Mouse (Mus musculus) megakaryocyte, embryonic 14.5 days (primary cell): ENCODE measurements at regions not wholly inside any gene's neighbourhood (a gene's known extent, or its start where the extent isn't known, plus 50 kb on each side); places are given as distances from the start of the nearest gene placed in this dataset.

Experiments used
- H3K27me3 ChIP-seq: replicated peaks from 2 replicates; pipeline ENCODE3; 2012; ENCODE audit warnings: inconsistent platforms
- H3K36me3 ChIP-seq: replicated peaks from 2 replicates; pipeline ENCODE3; 2012; ENCODE audit warnings: low read length, inconsistent platforms, mixed read lengths
- H3K4me1 ChIP-seq: 2 replicates; pipeline ENCODE4 v1.6.1; 2012; ENCODE audit warnings: inconsistent platforms
- H3K4me3 ChIP-seq: replicated peaks from 2 replicates; pipeline ENCODE3; 2012; ENCODE audit warnings: moderate library complexity, mild to moderate bottlenecking, inconsistent platforms
- H3K9me3 ChIP-seq: 2 replicates; pipeline ENCODE4 v1.6.1; 2012; ENCODE audit warnings: inconsistent platforms
- FLI1 ChIP-seq: IDR thresholded peaks from 2 replicates; pipeline ENCODE4 v1.6.1; 2012; ENCODE audit warnings: low read length, inconsistent platforms, mixed read lengths
- GATA1 ChIP-seq: IDR thresholded peaks from 3 replicates; pipeline ENCODE4 v1.6.1; 2012; ENCODE audit warnings: mixed read lengths, low read length, inconsistent platforms, borderline replicate concordance

- Histone ChIP-seq H3K27me3 (peaks cover 65% of the 10 kb centered on the region), H3K4me3 (no peak overlapping the region), H3K4me1 (peaks cover 19% of the 10 kb centered on the region), H3K36me3 (no peaks in the 10 kb centered on the region), H3K9me3 (0 out of 2 replicates have a peak, but pooled peaks cover 2% of the 10 kb centered on the region)
- TF ChIP-seq GATA1 = no peak
- TF ChIP-seq FLI1 = no peak
Measured at GRCm38 (mm10) chr9:14202551-14203306, 72.1 kb upstream of the Sesn3 start.

- Histone ChIP-seq H3K27me3 (peaks cover 61% of the 10 kb centered on the region), H3K4me1 (peaks cover 20% of the 10 kb centered on the region), H3K4me3 (no peak overlapping the region), H3K9me3 (no peaks in the 10 kb centered on the region), H3K36me3 (no peaks in the 10 kb centered on the region)
- TF ChIP-seq GATA1 (no peak), FLI1 (no peak)
Measured at GRCm38 (mm10) chr9:14203307-14203695, 71.6 kb upstream of the Sesn3 start.

GRCm38 (mm10) chr9:14203768-14204416 lies 71.0 kb upstream of the Sesn3 start:
- H3K9me3 ChIP-seq = no peaks in the 10 kb centered on the region
- H3K27me3 ChIP-seq = peaks cover 56% of the 10 kb centered on the region
- no peak overlapping the region for H3K4me3 ChIP-seq
- no peaks in the 10 kb centered on the region for H3K36me3 ChIP-seq
- peaks cover 20% of the 10 kb centered on the region for H3K4me1 ChIP-seq
- no peak for TF ChIP-seq GATA1
- TF ChIP-seq FLI1 = no peak

- TF ChIP-seq GATA1 (no peak), FLI1 (no peak)
- Histone ChIP-seq H3K4me3 (no peak overlapping the region), H3K4me1 (peaks cover 20% of the 10 kb centered on the region), H3K27me3 (peaks cover 46% of the 10 kb centered on the region), H3K9me3 (no peaks in the 10 kb centered on the region), H3K36me3 (no peaks in the 10 kb centered on the region)
Measured at GRCm38 (mm10) chr9:14204817-14205216, 70.0 kb upstream of the Sesn3 start.

DNA sequence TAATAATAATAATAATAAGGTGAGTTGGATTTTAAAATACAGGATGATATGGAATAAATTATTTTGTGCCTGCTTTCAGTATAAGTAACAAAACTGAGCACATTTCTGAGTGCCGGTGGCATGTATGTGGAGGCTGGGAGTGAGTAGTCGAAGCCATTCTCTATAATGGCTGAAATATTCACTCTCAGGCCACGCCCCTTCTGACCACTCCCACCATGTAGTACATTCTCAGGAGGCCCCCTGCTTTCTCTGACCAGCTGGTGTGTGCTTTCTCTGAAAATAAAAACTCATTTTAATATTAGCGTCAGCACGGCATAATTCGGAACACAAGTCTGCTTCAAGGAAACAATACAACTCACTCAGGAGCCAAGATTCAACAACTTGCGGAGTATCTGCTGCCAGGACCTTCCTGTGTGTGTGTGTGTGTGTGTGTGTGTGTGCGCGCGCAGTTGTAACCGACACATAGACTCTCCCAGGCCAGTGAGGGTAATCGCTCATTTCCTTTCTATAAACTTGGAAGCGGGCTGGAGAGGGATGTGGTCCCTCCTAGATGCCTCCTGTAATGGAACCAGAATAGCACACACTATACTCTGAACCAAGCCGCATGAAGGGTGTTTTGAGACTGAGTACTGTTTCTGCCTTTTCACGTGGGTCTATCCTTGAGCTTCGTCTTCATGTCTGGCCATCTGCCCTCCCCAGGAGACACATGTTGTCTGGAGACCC lies 67.9 kb upstream of the Sesn3 start:
- Histone ChIP-seq H3K4me3 (no peak overlapping the region), H3K9me3 (no peaks in the 10 kb centered on the region), H3K27me3 (peaks cover 31% of the 10 kb centered on the region), H3K4me1 (peaks cover 7% of the 10 kb centered on the region; the same call in 1 of the 2 replicates), H3K36me3 (no peaks in the 10 kb centered on the region)
- no peak for TF ChIP-seq GATA1
- TF ChIP-seq FLI1 = no peak

- TF ChIP-seq FLI1 (no peak), GATA1 (no peak)
- no peaks in the 10 kb centered on the region for H3K36me3 ChIP-seq
- no peaks in the 10 kb centered on the region for H3K9me3 ChIP-seq
Measured at GRCm38 (mm10) chr9:14207561-14207936, 67.3 kb upstream of the Sesn3 start.

GRCm38 (mm10) chr9:14213283-14213682 lies 61.6 kb upstream of the Sesn3 start:
- H3K27me3 ChIP-seq = peaks cover 20% of the 10 kb centered on the region
- H3K4me3 ChIP-seq = no peak overlapping the region
- H3K4me1 ChIP-seq = peaks cover 13% of the 10 kb centered on the region
- TF ChIP-seq FLI1 (no peak), GATA1 (no peak)
- no peaks in the 10 kb centered on the region for H3K36me3 ChIP-seq
- no peaks in the 10 kb centered on the region for H3K9me3 ChIP-seq

More at GRCm38 (mm10) chr9:14207561-14207936, 67.3 kb upstream of the Sesn3 start:
- Histone ChIP-seq H3K4me3 (no peak overlapping the region), H3K4me1 (peaks cover 7% of the 10 kb centered on the region; the same call in 1 of the 2 replicates), H3K27me3 (peaks cover 31% of the 10 kb centered on the region)

DNA sequence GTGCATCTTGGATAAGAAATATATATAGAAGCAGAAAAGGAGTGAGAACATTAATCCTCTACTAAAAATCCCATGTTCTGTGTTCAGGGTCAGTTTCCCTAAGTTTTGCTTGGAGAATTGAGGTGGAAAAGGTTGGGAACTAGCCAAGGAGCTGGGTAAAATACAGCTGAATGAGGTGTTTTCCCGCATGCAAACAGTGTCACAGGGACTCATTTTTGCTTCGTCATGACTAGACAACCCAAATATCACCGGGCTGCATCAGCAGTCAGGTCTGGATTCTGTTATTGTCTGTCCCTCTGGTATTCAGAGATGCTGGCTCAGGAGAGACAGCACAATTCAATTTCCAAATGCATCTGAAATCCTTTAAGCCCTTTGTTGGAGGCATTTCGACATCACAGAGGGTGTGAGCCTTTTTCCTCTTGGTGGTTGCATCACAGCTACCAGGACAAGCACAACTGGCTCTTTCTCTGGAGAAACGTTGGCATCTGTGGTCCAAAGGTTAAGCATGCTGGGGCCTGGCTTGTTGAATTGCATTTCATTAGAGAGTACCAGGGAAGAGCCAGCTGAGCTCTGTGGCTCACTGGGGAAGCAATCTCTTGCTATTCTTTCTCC lies 59.6 kb upstream of the Sesn3 start:
- Histone ChIP-seq H3K9me3 (no peaks in the 10 kb centered on the region), H3K36me3 (no peaks in the 10 kb centered on the region), H3K4me1 (peaks cover 13% of the 10 kb centered on the region), H3K4me3 (no peak overlapping the region), H3K27me3 (peaks cover 23% of the 10 kb centered on the region)
- TF ChIP-seq GATA1 (no peak), FLI1 (no peak)

GRCm38 (mm10) chr9:14215961-14216360 lies 58.9 kb upstream of the Sesn3 start:
- no peak for TF ChIP-seq GATA1
- TF ChIP-seq FLI1 = no peak
- peaks cover 13% of the 10 kb centered on the region for H3K4me1 ChIP-seq

More at GRCm38 (mm10) chr9:14215961-14216360, 58.9 kb upstream of the Sesn3 start:
- peaks cover 21% of the 10 kb centered on the region for H3K27me3 ChIP-seq
- H3K4me3 ChIP-seq = no peak overlapping the region
- H3K9me3 ChIP-seq = no peaks in the 10 kb centered on the region
- no peaks in the 10 kb centered on the region for H3K36me3 ChIP-seq
